ENCODE assay signal across 10 mouse cellular contexts in genomic region chr8:60971808-60972207, GRCm38 (mm10). TPM values are rescaled to one million over a fixed set of nuclear protein-coding genes. Genes with fewer than 3 reads are reported as not detected.
A peak's percentile ranks its signal among the peaks of the same experiment; 100 is the strongest.
DNase-seq lines count a peak whose midpoint lies in the region; ATAC-seq and TF ChIP-seq lines count a peak whose summit lies in the region.
"Had no signal": no experiment of that assay in that cellular context is flagged by ENCODE, and none has a peak within 500 bp of the region (broad histone marks: within the 10 kb centered on the region; RNA-seq: fewer than 3 reads in every experiment).

No protein-coding gene starts in this region.

- no peaks in the 10 kb centered on the region for H3K9me3 ChIP-seq in hindbrain, embryonic 14.5 days (ENCODE audit: control insufficient read depth, low read length)
- H3K9me3 ChIP-seq in hindbrain, embryonic 12.5 days (replicated peaks): no peaks in the 10 kb centered on the region
- no peaks in the 10 kb centered on the region for H3K9me3 ChIP-seq in stomach, postnatal 0 days (ENCODE audit: control insufficient read depth, low read length)
- H3K9me3 ChIP-seq in forebrain, embryonic 11.5 days (ENCODE audit: control insufficient read depth, low read length): no peaks in the 10 kb centered on the region
- H3K9me3 ChIP-seq: megakaryocyte, embryonic 14.5 days had no signal

- no peaks in the 10 kb centered on the region for H3K27me3 ChIP-seq in hindbrain, embryonic 14.5 days (ENCODE audit: control insufficient read depth, insufficient read depth, low read length)
- H3K27me3 ChIP-seq in hindbrain, embryonic 12.5 days: no peaks in the 10 kb centered on the region
- H3K27me3 ChIP-seq in stomach, postnatal 0 days (ENCODE audit: control insufficient read depth, insufficient read depth, low read length): no peaks in the 10 kb centered on the region
- H3K27me3 ChIP-seq in forebrain, embryonic 11.5 days (ENCODE audit: control insufficient read depth, insufficient read depth, low read length): no peaks in the 10 kb centered on the region
- H3K27me3 ChIP-seq: megakaryocyte, embryonic 14.5 days had no signal

- H3K27ac ChIP-seq in hindbrain, embryonic 14.5 days: no peak overlapping the region
- H3K27ac ChIP-seq in hindbrain, embryonic 12.5 days: no peak overlapping the region
- no peak overlapping the region for H3K27ac ChIP-seq in stomach, postnatal 0 days (replicated peaks)
- no peak overlapping the region for H3K27ac ChIP-seq in forebrain, embryonic 11.5 days (ENCODE audit: low read depth, low read length)

- no peak for ATAC-seq in hindbrain, embryonic 14.5 days (ENCODE audit: low FRiP score)
- no peak for ATAC-seq in hindbrain, embryonic 12.5 days (ENCODE audit: low FRiP score)
- no peak for ATAC-seq in stomach, postnatal 0 days (ENCODE audit: low FRiP score, low TSS enrichment)
- ATAC-seq in forebrain, embryonic 11.5 days (replicated peaks; ENCODE audit: low FRiP score): no peak
- ATAC-seq: hindbrain, embryonic 16.5 days had no signal

- H3K4me3 ChIP-seq in hindbrain, embryonic 14.5 days (replicated peaks; ENCODE audit: low read length): no peak overlapping the region
- no peak overlapping the region for H3K4me3 ChIP-seq in hindbrain, embryonic 12.5 days
- H3K4me3 ChIP-seq in stomach, postnatal 0 days (ENCODE audit: low read depth, low read length): no peak overlapping the region
- H3K4me3 ChIP-seq in forebrain, embryonic 11.5 days (ENCODE audit: low read depth, low read length): no peak overlapping the region
- H3K4me3 ChIP-seq: megakaryocyte, embryonic 14.5 days had no signal

- WGBS in hindbrain, embryonic 14.5 days: 69% methylated on average over 4 of the region's 4 CpGs
- 67% methylated on average over 4 of the region's 4 CpGs for WGBS in hindbrain, embryonic 12.5 days
- WGBS in stomach, postnatal 0 days: 55% methylated on average over 4 of the region's 4 CpGs
- WGBS in forebrain, embryonic 11.5 days: 84% methylated on average over 4 of the region's 4 CpGs

- TF ChIP-seq EP300 in stomach, postnatal 0 days (optimal IDR thresholded peaks at IDR 0.05): no peak

- no peak overlapping the region for H3K4me2 ChIP-seq in hindbrain, embryonic 14.5 days (replicated peaks)
- no peak overlapping the region for H3K4me2 ChIP-seq in hindbrain, embryonic 12.5 days (replicated peaks)
- no peak overlapping the region for H3K4me2 ChIP-seq in stomach, postnatal 0 days (replicated peaks; ENCODE audit: low read depth)
- no peak overlapping the region for H3K4me2 ChIP-seq in forebrain, embryonic 11.5 days (ENCODE audit: low read depth, low read length, severe bottlenecking)

- DNase-seq in cerebellum, postnatal 10 days: peak; percentile 67 to 73
- no peak for DNase-seq in cerebellum, adult 9-10 months
- DNase-seq in hindbrain, embryonic 14.5 days (ENCODE audit: low spot score): peak; percentile 47
- peak; percentile 22 for DNase-seq in right cerebral cortex, postnatal 14 days
- DNase-seq in right cerebral cortex, postnatal 36 days (ENCODE audit: low spot score in 2 of 2): no peak
- DNase-seq in stomach, postnatal 0 days (ENCODE audit: low spot score): peak; percentile 23
- DNase-seq in forebrain, embryonic 11.5 days (ENCODE audit: low spot score): no peak

- H3K36me3 ChIP-seq in hindbrain, embryonic 14.5 days (replicated peaks; ENCODE audit: control insufficient read depth, insufficient read depth): no peaks in the 10 kb centered on the region
- no peaks in the 10 kb centered on the region for H3K36me3 ChIP-seq in hindbrain, embryonic 12.5 days
- no peaks in the 10 kb centered on the region for H3K36me3 ChIP-seq in stomach, postnatal 0 days (ENCODE audit: control insufficient read depth, insufficient read depth, low read length)
- H3K36me3 ChIP-seq in forebrain, embryonic 11.5 days (ENCODE audit: control insufficient read depth, insufficient read depth, low read length): no peaks in the 10 kb centered on the region

- no peaks in the 10 kb centered on the region for H3K4me1 ChIP-seq in hindbrain, embryonic 14.5 days (replicated peaks; ENCODE audit: control insufficient read depth, insufficient read depth, low read length)
- no peaks in the 10 kb centered on the region for H3K4me1 ChIP-seq in hindbrain, embryonic 12.5 days
- H3K4me1 ChIP-seq in stomach, postnatal 0 days (replicated peaks; ENCODE audit: control insufficient read depth, insufficient read depth): no peaks in the 10 kb centered on the region
- H3K4me1 ChIP-seq in forebrain, embryonic 11.5 days (replicated peaks; ENCODE audit: control insufficient read depth, insufficient read depth, low read length): no peaks in the 10 kb centered on the region

- H3K9ac ChIP-seq in hindbrain, embryonic 14.5 days: no peak overlapping the region
- H3K9ac ChIP-seq in hindbrain, embryonic 12.5 days: no peak overlapping the region
- H3K9ac ChIP-seq in stomach, postnatal 0 days (ENCODE audit: low read length): no peak overlapping the region
- no peak overlapping the region for H3K9ac ChIP-seq in forebrain, embryonic 11.5 days (ENCODE audit: low read length)

- no peak for TF ChIP-seq CTCF in stomach, postnatal 0 days (IDR thresholded peaks at IDR 0.05; ENCODE audit: low read depth)

RNA-seq across cellular contexts. Expression of gene Clcn3, which starts 11.3 kb away (rescaled TPM):
- polyA plus RNA-seq in hindbrain, embryonic 14.5 days (2014; fragmentation: Nextera tagmentation; extraction: Ambion mirVana): 79.0 and 86.1 TPM in 2 replicates
- polyA plus RNA-seq in hindbrain, embryonic 12.5 days (2016; fragmentation: Nextera tagmentation; extraction: Ambion mirVana): 46.3 and 47.1 TPM in 2 replicates
- 21.3 and 21.7 TPM in 2 replicates for polyA plus RNA-seq in stomach, postnatal 0 days (2015; fragmentation: Nextera tagmentation; extraction: Ambion mirVana)
- polyA plus RNA-seq in forebrain, embryonic 11.5 days (2014; fragmentation: Nextera tagmentation; extraction: Ambion mirVana): 39.3 and 44.4 TPM in 2 replicates

RNA-seq across cellular contexts. Expression of gene Nek1, which starts 21.2 kb away (rescaled TPM):
- polyA plus RNA-seq in hindbrain, embryonic 14.5 days (2014; fragmentation: Nextera tagmentation; extraction: Ambion mirVana): 29.0 and 30.3 TPM in 2 replicates
- 23.2 and 24.6 TPM in 2 replicates for polyA plus RNA-seq in hindbrain, embryonic 12.5 days (2016; fragmentation: Nextera tagmentation; extraction: Ambion mirVana)
- 6.9 and 7.8 TPM in 2 replicates for polyA plus RNA-seq in stomach, postnatal 0 days (2015; fragmentation: Nextera tagmentation; extraction: Ambion mirVana)
- 20.5 and 23.3 TPM in 2 replicates for polyA plus RNA-seq in forebrain, embryonic 11.5 days (2014; fragmentation: Nextera tagmentation; extraction: Ambion mirVana)

Comparison
In these comparisons a context has a peak if more than half of its experiments do, and no peak if none do; other contexts are left out.
1. DNase-seq: peak in cerebellum, postnatal 10 days (2 of 2), hindbrain, embryonic 14.5 days (single experiment), right cerebral cortex, postnatal 14 days (single experiment) and stomach, postnatal 0 days (single experiment); none in cerebellum, adult 9-10 months (single experiment), right cerebral cortex, postnatal 36 days (0 of 2) and forebrain, embryonic 11.5 days (single experiment).